Mouse (Mus musculus) spleen, adult 2 months (tissue): ENCODE results near the gene Grhl3. TPM values are rescaled to one million over a fixed set of nuclear protein-coding genes. Genes with fewer than 3 reads are reported as not detected.

ENCODE experiments used
- DNase-seq, 2 experiments: peaks; one replicate each; pipeline versions ENCODE4 v3.0.0 to v3.0.0-alpha.2; 2012 to 2021; ENCODE audit warnings: low spot score in 2 of 2, low read depth in 1 of 2
- H3K27ac ChIP-seq: fragments of 200-500 bp; 2 replicates; pipeline ENCODE4 v1.5.1; 2012; ENCODE audit warnings: low read length, inconsistent platforms; ENCODE audit not compliant: insufficient read depth
- H3K27me3 ChIP-seq: fragments of 200-500 bp; 2 replicates; pipeline ENCODE4 v1.6.1; 2012; ENCODE audit warnings: mild to moderate bottlenecking, moderate library complexity, low read length, inconsistent platforms; ENCODE audit not compliant: control insufficient read depth, insufficient read depth
- H3K36me3 ChIP-seq: fragments of 200-500 bp; 2 replicates; pipeline ENCODE4 v1.6.1; 2012; ENCODE audit warnings: mild to moderate bottlenecking, low read length, inconsistent platforms; ENCODE audit not compliant: control insufficient read depth, insufficient read depth
- H3K4me1 ChIP-seq: fragments of 200-500 bp; 2 replicates; pipeline ENCODE4 v1.6.1; 2011; ENCODE audit warnings: inconsistent platforms; ENCODE audit not compliant: control insufficient read depth, insufficient read depth, insufficient read length
- H3K4me3 ChIP-seq: fragments of 200-500 bp; 2 replicates; pipeline ENCODE4 v1.5.1; 2011; ENCODE audit warnings: mild to moderate bottlenecking, inconsistent platforms; ENCODE audit not compliant: insufficient read depth, insufficient read length; ENCODE audit errors: extremely low read depth
- CTCF ChIP-seq: fragments of 200-500 bp; IDR thresholded peaks from 2 replicates; pipeline ENCODE4 v1.5.1; 2011; ENCODE audit warnings: mild to moderate bottlenecking, inconsistent platforms; ENCODE audit not compliant: insufficient read depth, insufficient read length, insufficient replicate concordance; ENCODE audit errors: extremely low read depth
- POLR2A ChIP-seq: fragments of 200-500 bp; IDR thresholded peaks from 2 replicates; pipeline ENCODE4 v1.6.1; 2011; ENCODE audit warnings: low read depth, low read length, inconsistent platforms
- WGBS: fragments of 180-500 bp; shearing (Covaris S2); methylation state at CpG from one replicate; pipeline ENCODE4 v1.1.7; 2018; 5-methylcytosine and 5-hydroxymethylcytosine counted together
- polyA plus RNA-seq: library from polyadenylated mRNA; depleted of rRNA; stranded (reverse); fragments of >200 nt; gene quantifications from 2 replicates; pipeline ENCODE4 v1.2.3, GENCODE M21; 2012

Gene Grhl3
- polyA plus RNA-seq, 1 experiment: 0.12 TPM

GRCm38 (mm10) chr4:135531236-135531635 is 42.2 kb downstream of the Grhl3 start:
- H3K27me3 ChIP-seq: no peaks in the 10 kb centered on the region
- WGBS: 93% methylated on average over 9 of the region's 9 CpGs

GRCm38 (mm10) chr4:135530270-135530669 is 43.2 kb downstream of the Grhl3 start:
- H3K36me3 ChIP-seq: no peaks in the 10 kb centered on the region
- H3K27ac ChIP-seq: no peak overlapping the region
- WGBS: 60% methylated on average over 2 of the region's 2 CpGs
- no peaks in the 10 kb centered on the region for H3K4me1 ChIP-seq
- no peak overlapping the region for H3K4me3 ChIP-seq
- no peak for DNase-seq
- no peaks in the 10 kb centered on the region for H3K27me3 ChIP-seq
- TF ChIP-seq CTCF: no peak
- no peak for TF ChIP-seq POLR2A

More at GRCm38 (mm10) chr4:135531236-135531635, 42.2 kb downstream of the Grhl3 start:
- H3K36me3 ChIP-seq: no peaks in the 10 kb centered on the region
- H3K27ac ChIP-seq: no peak overlapping the region
- TF ChIP-seq CTCF (no peak), POLR2A (no peak)
- DNase-seq: no peak
- H3K4me3 ChIP-seq: no peak overlapping the region
- no peaks in the 10 kb centered on the region for H3K4me1 ChIP-seq

- 61% methylated on average over 14 of the region's 14 CpGs for WGBS
- no peaks in the 10 kb centered on the region for H3K27me3 ChIP-seq
- H3K4me1 ChIP-seq: no peaks in the 10 kb centered on the region
- no peak overlapping the region for H3K4me3 ChIP-seq
- H3K36me3 ChIP-seq: no peaks in the 10 kb centered on the region
- no peak for TF ChIP-seq POLR2A
- TF ChIP-seq CTCF: no peak
- DNase-seq: no peak
- no peak overlapping the region for H3K27ac ChIP-seq
Observed at GRCm38 (mm10) chr4:135526039-135526710, 47.3 kb downstream of the Grhl3 start.

- 80% methylated on average over 12 of the region's 12 CpGs for WGBS
- DNase-seq: no peak
- no peaks in the 10 kb centered on the region for H3K27me3 ChIP-seq
- no peaks in the 10 kb centered on the region for H3K4me1 ChIP-seq
- no peak overlapping the region for H3K27ac ChIP-seq
- H3K4me3 ChIP-seq: no peak overlapping the region
- TF ChIP-seq CTCF (no peak), POLR2A (no peak)
- H3K36me3 ChIP-seq: no peaks in the 10 kb centered on the region
Observed at GRCm38 (mm10) chr4:135525057-135525456, 48.4 kb downstream of the Grhl3 start.

GRCm38 (mm10) chr4:135523939-135524338 is 49.5 kb downstream of the Grhl3 start:
- TF ChIP-seq CTCF (no peak), POLR2A (no peak)
- Histone ChIP-seq H3K27me3 (no peaks in the 10 kb centered on the region), H3K4me1 (no peaks in the 10 kb centered on the region), H3K4me3 (no peak overlapping the region), H3K27ac (no peak overlapping the region), H3K36me3 (no peaks in the 10 kb centered on the region)
- no peak for DNase-seq
- 41% methylated on average over 5 of the region's 7 CpGs for WGBS

GRCm38 (mm10) chr4:135520421-135520820 is 53.0 kb downstream of the Grhl3 start:
- Histone ChIP-seq H3K36me3 (no peaks in the 10 kb centered on the region), H3K27ac (no peak overlapping the region), H3K4me3 (no peak overlapping the region), H3K4me1 (no peaks in the 10 kb centered on the region), H3K27me3 (no peaks in the 10 kb centered on the region)
- TF ChIP-seq POLR2A (no peak), CTCF (no peak)
- DNase-seq: peak in 1 of 2 experiments; percentile 27
- WGBS: 38% methylated on average over 9 of the region's 9 CpGs

GRCm38 (mm10) chr4:135518135-135518534 is 55.3 kb downstream of the Grhl3 start:
- Histone ChIP-seq H3K27ac (no peak overlapping the region), H3K4me3 (no peak overlapping the region), H3K27me3 (no peaks in the 10 kb centered on the region), H3K4me1 (no peaks in the 10 kb centered on the region), H3K36me3 (no peaks in the 10 kb centered on the region)
- WGBS: 90% methylated on average over 12 of the region's 12 CpGs
- DNase-seq: no peak
- no peak for TF ChIP-seq CTCF
- no peak for TF ChIP-seq POLR2A
